Mouse (Mus musculus): Measurements from ENCODE around the gene Ajap1.

DNA sequence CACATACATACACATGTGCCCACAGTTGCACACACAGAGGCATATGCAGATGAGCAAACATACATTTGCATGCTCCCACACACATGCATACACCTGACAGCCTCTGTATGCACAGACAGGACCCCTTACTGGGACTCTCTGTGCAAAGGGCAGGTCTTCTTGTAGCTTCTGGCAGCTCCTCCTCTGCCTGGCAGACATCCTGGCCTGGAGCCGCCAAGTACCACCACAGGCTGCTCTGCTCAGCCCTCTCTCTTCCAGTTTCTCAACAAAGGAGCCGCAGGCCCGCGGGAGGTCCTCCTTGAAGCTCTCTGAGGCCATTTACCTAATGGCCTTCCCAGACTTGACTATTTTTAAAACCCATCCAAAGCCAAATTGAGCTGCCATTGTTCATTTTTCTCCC lies 3.3 kb upstream of the Ajap1 start:
- TF ChIP-seq CTCF (IDR thresholded peaks at IDR 0.05; ENCODE audit: borderline replicate concordance, control insufficient read depth, extremely low read depth, insufficient read depth, low read length, poor library complexity) (no peak), POLR2A (IDR thresholded peaks at IDR 0.05; ENCODE audit: control insufficient read depth, extremely low read depth, insufficient read depth, low read length, poor library complexity) (no peak)
